Mouse (Mus musculus): ENCODE results near the gene Rgs12. TPM values are rescaled to one million over a fixed set of nuclear protein-coding genes. Genes with fewer than 3 reads are reported as not detected.

Rgs12 gene
- polyA plus RNA-seq, 1 experiment from 2014 or later: 13.9 TPM

- H3K4me2 ChIP-seq (ENCODE audit: low read depth, low read length): no peak overlapping the region
- no peak overlapping the region for H3K27ac ChIP-seq (ENCODE audit: low read length)
- peak; percentile 28; the same call in 1 of the 2 replicates for ATAC-seq
Observed at GRCm38 (mm10) chr5:35033068-35033467, 83.8 kb downstream of the Rgs12 start.

GRCm38 (mm10) chr5:35033619-35034018, 84.4 kb downstream of the Rgs12 start:
- H3K27ac ChIP-seq (ENCODE audit: low read length): no peak overlapping the region

More at GRCm38 (mm10) chr5:35033068-35033467, 83.8 kb downstream of the Rgs12 start:
- WGBS: 74% methylated on average over 5 of the region's 5 CpGs
- Histone ChIP-seq H3K36me3 (ENCODE audit: control insufficient read depth, insufficient read depth, low read length) (no peaks in the 10 kb centered on the region), H3K4me1 (ENCODE audit: control insufficient read depth, insufficient read depth, low read length) (no peaks in the 10 kb centered on the region), H3K9me3 (ENCODE audit: control insufficient read depth, low read length) (no peaks in the 10 kb centered on the region), H3K27me3 (replicated peaks; ENCODE audit: control insufficient read depth, insufficient read depth, low read length) (no peaks in the 10 kb centered on the region), H3K4me3 (ENCODE audit: low read length) (no peak overlapping the region), H3K9ac (ENCODE audit: low read depth, low read length) (no peak overlapping the region)

GRCm38 (mm10) chr5:35035141-35035540, 85.9 kb downstream of the Rgs12 start:
- no peak for ATAC-seq
- Histone ChIP-seq H3K27me3 (replicated peaks; ENCODE audit: control insufficient read depth, insufficient read depth, low read length) (no peaks in the 10 kb centered on the region), H3K9ac (ENCODE audit: low read depth, low read length) (no peak overlapping the region), H3K4me1 (ENCODE audit: control insufficient read depth, insufficient read depth, low read length) (no peaks in the 10 kb centered on the region), H3K36me3 (ENCODE audit: control insufficient read depth, insufficient read depth, low read length) (no peaks in the 10 kb centered on the region), H3K4me3 (ENCODE audit: low read length) (no peak overlapping the region), H3K4me2 (ENCODE audit: low read depth, low read length) (no peak overlapping the region), H3K9me3 (ENCODE audit: control insufficient read depth, low read length) (no peaks in the 10 kb centered on the region), H3K27ac (ENCODE audit: low read length) (no peak overlapping the region)
- 71% methylated on average over 5 of the region's 5 CpGs for WGBS

More at GRCm38 (mm10) chr5:35033619-35034018, 84.4 kb downstream of the Rgs12 start:
- WGBS: 63% methylated on average over 1 of the region's 1 CpGs
- Histone ChIP-seq H3K9ac (ENCODE audit: low read depth, low read length) (no peak overlapping the region), H3K9me3 (ENCODE audit: control insufficient read depth, low read length) (no peaks in the 10 kb centered on the region), H3K36me3 (ENCODE audit: control insufficient read depth, insufficient read depth, low read length) (no peaks in the 10 kb centered on the region), H3K4me1 (ENCODE audit: control insufficient read depth, insufficient read depth, low read length) (no peaks in the 10 kb centered on the region), H3K27me3 (replicated peaks; ENCODE audit: control insufficient read depth, insufficient read depth, low read length) (no peaks in the 10 kb centered on the region), H3K4me3 (ENCODE audit: low read length) (no peak overlapping the region), H3K4me2 (ENCODE audit: low read depth, low read length) (no peak overlapping the region)
- no peak for ATAC-seq

GRCm38 (mm10) chr5:35035795-35036194, 86.5 kb downstream of the Rgs12 start:
- Histone ChIP-seq H3K36me3 (ENCODE audit: control insufficient read depth, insufficient read depth, low read length) (no peaks in the 10 kb centered on the region), H3K9me3 (ENCODE audit: control insufficient read depth, low read length) (no peaks in the 10 kb centered on the region), H3K9ac (ENCODE audit: low read depth, low read length) (no peak overlapping the region), H3K4me1 (ENCODE audit: control insufficient read depth, insufficient read depth, low read length) (no peaks in the 10 kb centered on the region), H3K27ac (ENCODE audit: low read length) (no peak overlapping the region), H3K4me2 (ENCODE audit: low read depth, low read length) (no peak overlapping the region), H3K27me3 (replicated peaks; ENCODE audit: control insufficient read depth, insufficient read depth, low read length) (no peaks in the 10 kb centered on the region), H3K4me3 (ENCODE audit: low read length) (no peak overlapping the region)
- ATAC-seq: no peak
- WGBS: 54% methylated on average over 4 of the region's 4 CpGs

- H3K36me3 ChIP-seq (ENCODE audit: control insufficient read depth, insufficient read depth, low read length): no peaks in the 10 kb centered on the region
- no peak overlapping the region for H3K9ac ChIP-seq (ENCODE audit: low read depth, low read length)
- no peak overlapping the region for H3K4me2 ChIP-seq (ENCODE audit: low read depth, low read length)
- peaks cover 5% of the 10 kb centered on the region; the same call in 1 of the 2 replicates for H3K4me1 ChIP-seq (ENCODE audit: control insufficient read depth, insufficient read depth, low read length)
- no peaks in the 10 kb centered on the region for H3K9me3 ChIP-seq (ENCODE audit: control insufficient read depth, low read length)
- no peak for ATAC-seq
- no peak overlapping the region for H3K27ac ChIP-seq (ENCODE audit: low read length)
- no peaks in the 10 kb centered on the region for H3K27me3 ChIP-seq (replicated peaks; ENCODE audit: control insufficient read depth, insufficient read depth, low read length)
- H3K4me3 ChIP-seq (ENCODE audit: low read length): no peak overlapping the region
Observed at GRCm38 (mm10) chr5:35037438-35037837, 88.2 kb downstream of the Rgs12 start.

- Histone ChIP-seq H3K9ac (ENCODE audit: low read depth, low read length) (peak within 1 kb of the TSS; percentile 41), H3K4me1 (ENCODE audit: control insufficient read depth, insufficient read depth, low read length) (peaks cover 5% of the 10 kb centered on the region; the same call in 1 of the 2 replicates), H3K4me2 (ENCODE audit: low read depth, low read length) (no peak within 1 kb of the TSS), H3K36me3 (ENCODE audit: control insufficient read depth, insufficient read depth, low read length) (no peaks in the 10 kb centered on the region), H3K4me3 (ENCODE audit: low read length) (no peak within 1 kb of the TSS), H3K9me3 (ENCODE audit: control insufficient read depth, low read length) (no peaks in the 10 kb centered on the region), H3K27me3 (replicated peaks; ENCODE audit: control insufficient read depth, insufficient read depth, low read length) (no peaks in the 10 kb centered on the region), H3K27ac (ENCODE audit: low read length) (peak within 1 kb of the TSS; percentile 26; the same call in 1 of the 2 replicates)
- ATAC-seq: peak; percentile 70
- WGBS: 40% methylated on average over 6 of the region's 6 CpGs
Observed at GRCm38 (mm10) chr5:35041268-35041829, 92.1 kb downstream of the Rgs12 start, which contains the start of gene Hgfac. Gene Hgfac (plus strand): TSS chr5:35041509.

GRCm38 (mm10) chr5:35042431-35043109, 93.3 kb downstream of the Rgs12 start:
- Histone ChIP-seq H3K36me3 (ENCODE audit: control insufficient read depth, insufficient read depth, low read length) (no peaks in the 10 kb centered on the region), H3K9me3 (ENCODE audit: control insufficient read depth, low read length) (no peaks in the 10 kb centered on the region), H3K4me1 (ENCODE audit: control insufficient read depth, insufficient read depth, low read length) (peaks cover 5% of the 10 kb centered on the region; the same call in 1 of the 2 replicates), H3K9ac (ENCODE audit: low read depth, low read length) (no peak overlapping the region), H3K4me3 (ENCODE audit: low read length) (no peak overlapping the region), H3K27ac (ENCODE audit: low read length) (no peak overlapping the region), H3K4me2 (ENCODE audit: low read depth, low read length) (no peak overlapping the region), H3K27me3 (replicated peaks; ENCODE audit: control insufficient read depth, insufficient read depth, low read length) (no peaks in the 10 kb centered on the region; the same call in 1 of the 2 replicates)
- 68% methylated on average over 10 of the region's 10 CpGs for whole genome bisulfite sequencing
- ATAC-seq: peak; percentile 26

- Histone ChIP-seq H3K9me3 (ENCODE audit: control insufficient read depth, low read length) (no peaks in the 10 kb centered on the region), H3K9ac (ENCODE audit: low read depth, low read length) (no peak overlapping the region), H3K4me3 (ENCODE audit: low read length) (no peak overlapping the region), H3K4me2 (ENCODE audit: low read depth, low read length) (no peak overlapping the region), H3K36me3 (ENCODE audit: control insufficient read depth, insufficient read depth, low read length) (no peaks in the 10 kb centered on the region), H3K4me1 (ENCODE audit: control insufficient read depth, insufficient read depth, low read length) (peaks cover 5% of the 10 kb centered on the region; the same call in 1 of the 2 replicates), H3K27ac (ENCODE audit: low read length) (no peak overlapping the region), H3K27me3 (replicated peaks; ENCODE audit: control insufficient read depth, insufficient read depth, low read length) (no peaks in the 10 kb centered on the region; the same call in 1 of the 2 replicates)
- peak; percentile 71 for ATAC-seq
- 10% methylated on average over 1 of the region's 1 CpGs for WGBS
Observed at GRCm38 (mm10) chr5:35043110-35043451, 93.8 kb downstream of the Rgs12 start.

GRCm38 (mm10) chr5:35050541-35050940, 101.3 kb downstream of the Rgs12 start:
- no peak overlapping the region for H3K4me2 ChIP-seq (ENCODE audit: low read depth, low read length)
- no peak overlapping the region for H3K27ac ChIP-seq (ENCODE audit: low read length)
- H3K4me3 ChIP-seq (ENCODE audit: low read length): no peak overlapping the region
- H3K9ac ChIP-seq (ENCODE audit: low read depth, low read length): no peak overlapping the region
- H3K36me3 ChIP-seq (ENCODE audit: control insufficient read depth, insufficient read depth, low read length): no peaks in the 10 kb centered on the region
- H3K4me1 ChIP-seq (ENCODE audit: control insufficient read depth, insufficient read depth, low read length): peaks cover 3% of the 10 kb centered on the region; the same call in 1 of the 2 replicates
- H3K27me3 ChIP-seq (replicated peaks; ENCODE audit: control insufficient read depth, insufficient read depth, low read length): no peaks in the 10 kb centered on the region; the same call in 1 of the 2 replicates
- no peaks in the 10 kb centered on the region for H3K9me3 ChIP-seq (ENCODE audit: control insufficient read depth, low read length)
- 69% methylated on average over 5 of the region's 5 CpGs for WGBS
- no peak for ATAC-seq
